Mouse (Mus musculus) kidney, postnatal 0 days (tissue): ENCODE measurements around the gene Tnni1. TPM values are rescaled to one million over a fixed set of nuclear protein-coding genes. Genes with fewer than 3 reads are reported as not detected.

Experiments used
- ATAC-seq: fragments of 200-750 bp; cut with Nextera tagmentation; replicated peaks from 2 replicates; pipeline ENCODE4 v1.8.0; 2017; ENCODE audit warnings: low read depth, moderate number of reproducible peaks, moderate TSS enrichment, moderate library complexity; ENCODE audit not compliant: low FRiP score
- DNase-seq: peaks from one replicate; pipeline ENCODE4 v3.0.0-alpha.2; 2016; ENCODE audit warnings: low spot score
- H3K27ac ChIP-seq: fragments of 300-500 bp; sonication (generic); 2 replicates; pipeline ENCODE4 v1.5.1; 2014; ENCODE audit warnings: mild to moderate bottlenecking
- H3K27me3 ChIP-seq: fragments of 300-500 bp; sonication (generic); 2 replicates; pipeline ENCODE4 v1.6.1; 2014; ENCODE audit warnings: low read length, mixed read lengths; ENCODE audit not compliant: insufficient read depth
- H3K36me3 ChIP-seq: fragments of 300-500 bp; sonication (generic); 2 replicates; pipeline ENCODE4 v1.6.1; 2014; ENCODE audit warnings: low read length, mixed read lengths; ENCODE audit not compliant: insufficient read depth
- H3K4me1 ChIP-seq: fragments of 300-500 bp; sonication (generic); replicated peaks from 2 replicates; pipeline ENCODE4 v1.6.1; 2014; ENCODE audit warnings: antibody characterized with exemption, low read length, mixed read lengths; ENCODE audit not compliant: insufficient read depth
- H3K4me2 ChIP-seq: fragments of 300-500 bp; sonication (generic); 2 replicates; pipeline ENCODE4 v1.6.1; 2014; ENCODE audit warnings: mild to moderate bottlenecking, low read length, moderate library complexity, mixed read lengths
- H3K4me3 ChIP-seq: fragments of 300-500 bp; sonication (generic); replicated peaks from 2 replicates; pipeline ENCODE4 v1.5.1; 2014; ENCODE audit warnings: low read depth, low read length
- H3K9ac ChIP-seq: fragments of 300-500 bp; sonication (generic); 2 replicates; pipeline ENCODE4 v1.6.1; 2014; ENCODE audit warnings: low read depth, low read length
- H3K9me3 ChIP-seq: fragments of 300-500 bp; sonication (generic); replicated peaks from 2 replicates; pipeline ENCODE4 v1.6.1; 2016; ENCODE audit warnings: low read length, inconsistent platforms, mixed read lengths
- CTCF ChIP-seq: IDR thresholded peaks from 2 replicates; pipeline ENCODE4 v1.5.1; 2016; ENCODE audit warnings: antibody characterized with exemption, low read depth, mild to moderate bottlenecking, moderate library complexity
- WGBS: fragments of 180-500 bp; shearing (Covaris S2); extraction: QIAGEN DNeasy Blood & Tissue Kit; methylation state at CpG from one replicate; pipeline ENCODE4 v1.1.7; 2014; 5-methylcytosine and 5-hydroxymethylcytosine counted together
- polyA plus RNA-seq: library from polyadenylated mRNA; unstranded; fragments of >200 nt; fragmentation: Nextera tagmentation; extraction: Ambion mirVana; gene quantifications from 2 replicates; pipeline ENCODE4 v1.2.1, GENCODE M21; 2015

Tnni1 gene
- polyA plus RNA-seq, 1 experiment from 2014 or later = 7.9 TPM

DNA sequence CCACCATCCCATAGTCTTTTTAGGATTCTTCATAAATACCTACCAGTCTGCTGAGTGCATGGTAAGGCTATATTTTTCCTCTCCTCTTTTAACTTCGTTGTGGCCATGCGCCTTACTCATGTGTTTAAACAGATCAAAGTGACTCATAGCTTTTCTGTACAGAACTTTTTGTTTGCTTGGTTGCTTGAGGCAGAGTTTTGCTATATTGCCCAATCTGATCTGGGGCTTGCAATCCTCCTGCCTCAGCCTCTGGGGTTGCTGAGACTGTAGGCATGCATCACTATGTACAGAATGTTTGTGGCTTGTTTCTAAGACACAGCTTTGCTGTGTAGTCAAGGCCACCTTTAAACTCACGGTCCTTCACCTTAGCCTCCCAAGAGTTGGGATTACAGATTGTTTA, 23.3 kb upstream of the Tnni1 start:
- no peak overlapping the region for H3K4me2 ChIP-seq
- H3K4me1 ChIP-seq = no peaks in the 10 kb centered on the region
- H3K9me3 ChIP-seq = no peaks in the 10 kb centered on the region
- no peak for DNase-seq
- no peak overlapping the region for H3K9ac ChIP-seq
- H3K36me3 ChIP-seq = peaks cover 6% of the 10 kb centered on the region; the same call in 1 of the 2 replicates
- no peak overlapping the region for H3K4me3 ChIP-seq
- H3K27me3 ChIP-seq = no peaks in the 10 kb centered on the region
- WGBS = 75% methylated on average over 3 of the region's 3 CpGs
- H3K27ac ChIP-seq = no peak overlapping the region
- no peak for ATAC-seq
- no peak for TF ChIP-seq CTCF

DNA sequence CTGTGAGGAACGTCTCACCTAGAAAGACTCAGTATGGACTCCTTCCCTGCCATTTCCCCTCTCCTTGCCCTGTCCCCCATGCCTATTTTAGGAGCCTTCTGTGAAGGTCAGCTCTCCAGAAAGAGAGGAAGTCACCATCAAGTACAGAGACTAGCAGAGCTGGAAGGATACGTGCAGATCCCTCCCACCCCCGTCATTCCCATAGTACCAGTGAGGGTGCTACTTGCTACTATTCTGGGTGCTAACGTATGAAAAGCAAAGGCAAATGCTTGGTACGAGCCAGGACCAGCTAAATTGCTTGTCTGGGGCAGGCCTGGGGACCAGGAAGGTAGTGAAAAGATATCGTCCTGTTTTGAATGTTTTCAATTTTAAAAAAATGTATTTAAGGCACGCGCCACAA, 21.9 kb upstream of the Tnni1 start:
- ATAC-seq (no peak), DNase-seq (no peak)
- Histone ChIP-seq H3K27ac (no peak overlapping the region), H3K4me2 (no peak overlapping the region), H3K36me3 (no peaks in the 10 kb centered on the region), H3K9ac (no peak overlapping the region), H3K27me3 (no peaks in the 10 kb centered on the region), H3K9me3 (no peaks in the 10 kb centered on the region), H3K4me3 (no peak overlapping the region), H3K4me1 (no peaks in the 10 kb centered on the region)
- 73% methylated on average over 8 of the region's 8 CpGs for WGBS
- TF ChIP-seq CTCF = no peak

- Histone ChIP-seq H3K9ac (no peak overlapping the region), H3K9me3 (no peaks in the 10 kb centered on the region), H3K4me1 (no peaks in the 10 kb centered on the region; the same call in 1 of the 2 replicates), H3K36me3 (no peaks in the 10 kb centered on the region), H3K4me2 (no peak overlapping the region), H3K27ac (no peak overlapping the region), H3K4me3 (no peak overlapping the region), H3K27me3 (no peaks in the 10 kb centered on the region)
- ATAC-seq (no peak), DNase-seq (peak; percentile 79)
- WGBS = 29% methylated on average over 4 of the region's 4 CpGs
- TF ChIP-seq CTCF = 0 out of 2 replicates have a peak, but pooled peaks have one; percentile 3
Measured at GRCm38 (mm10) chr1:135759685-135760084, 19.5 kb upstream of the Tnni1 start.

GRCm38 (mm10) chr1:135760216-135760615, 19.0 kb upstream of the Tnni1 start:
- no peaks in the 10 kb centered on the region for H3K9me3 ChIP-seq
- no peaks in the 10 kb centered on the region for H3K27me3 ChIP-seq
- ATAC-seq = no peak
- 43% methylated on average over 8 of the region's 8 CpGs for WGBS
- peaks cover 1% of the 10 kb centered on the region; the same call in 1 of the 2 replicates for H3K4me1 ChIP-seq
- no peak overlapping the region for H3K9ac ChIP-seq
- no peak overlapping the region for H3K4me3 ChIP-seq
- DNase-seq = no peak
- H3K27ac ChIP-seq = no peak overlapping the region
- H3K4me2 ChIP-seq = no peak overlapping the region
- no peaks in the 10 kb centered on the region for H3K36me3 ChIP-seq
- peak; percentile 50 for TF ChIP-seq CTCF

DNA sequence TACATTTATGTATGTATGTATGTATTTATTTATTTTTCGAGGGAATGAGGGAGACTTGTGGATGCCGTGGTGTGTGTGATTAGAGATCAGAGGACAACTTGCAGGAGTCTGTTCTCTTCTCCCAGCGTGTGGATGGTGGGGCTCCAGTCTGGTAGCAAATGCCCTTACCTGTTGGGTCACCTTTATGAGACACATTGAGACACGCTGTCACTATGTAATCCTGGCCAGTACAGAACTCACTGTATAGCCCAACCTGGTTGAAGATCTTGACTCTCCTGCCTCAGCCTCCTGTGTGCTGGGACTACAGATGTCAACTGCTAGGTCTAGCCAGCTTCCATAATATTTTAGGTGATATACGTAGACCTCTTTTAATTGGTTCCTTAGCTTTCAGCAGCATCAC, 17.5 kb upstream of the Tnni1 start:
- peaks cover 8% of the 10 kb centered on the region for H3K4me1 ChIP-seq
- H3K27ac ChIP-seq = no peak overlapping the region
- no peak for ATAC-seq
- H3K4me2 ChIP-seq = no peak overlapping the region
- no peak for DNase-seq
- no peaks in the 10 kb centered on the region for H3K36me3 ChIP-seq
- H3K4me3 ChIP-seq = no peak overlapping the region
- no peak for TF ChIP-seq CTCF
- WGBS = 93% methylated on average over 5 of the region's 5 CpGs
- no peaks in the 10 kb centered on the region for H3K27me3 ChIP-seq
- H3K9me3 ChIP-seq = no peaks in the 10 kb centered on the region
- no peak overlapping the region for H3K9ac ChIP-seq

DNA sequence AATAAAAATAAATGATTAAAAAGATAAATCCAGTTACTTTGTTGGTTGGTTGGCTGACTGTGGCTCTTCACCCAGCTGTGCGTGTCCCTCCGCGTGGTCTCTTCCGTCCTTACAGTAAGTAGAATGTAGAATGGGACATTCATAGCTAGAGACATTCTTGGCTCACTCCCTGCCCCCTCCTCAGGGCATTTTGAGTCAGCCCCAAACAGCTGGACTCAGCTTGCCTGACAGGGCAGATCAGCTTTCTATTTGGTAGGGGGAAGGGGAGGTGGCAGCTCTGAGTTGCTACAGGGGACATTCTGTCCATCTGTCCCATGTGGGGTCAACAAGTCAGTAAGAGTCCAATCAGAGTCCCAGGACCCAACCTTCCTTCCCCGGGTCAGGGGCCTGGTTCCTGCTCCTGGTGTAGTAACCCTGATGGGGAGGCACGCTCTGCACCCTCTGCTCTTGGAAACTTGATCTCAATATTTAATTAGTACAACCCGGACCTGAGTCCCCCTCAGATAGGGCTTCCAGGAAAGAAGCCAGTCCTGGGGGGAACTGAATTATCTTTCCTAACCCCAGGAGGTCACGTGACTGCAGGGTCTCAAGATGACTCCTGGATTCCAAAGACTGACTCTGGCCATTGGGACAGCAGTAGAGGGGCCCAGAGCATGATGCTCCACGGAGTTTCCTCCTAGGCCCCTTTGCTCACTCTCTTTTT, 15.6 kb upstream of the Tnni1 start:
- Histone ChIP-seq H3K27me3 (no peaks in the 10 kb centered on the region), H3K4me3 (no peak overlapping the region), H3K4me2 (no peak overlapping the region), H3K36me3 (no peaks in the 10 kb centered on the region), H3K9ac (no peak overlapping the region), H3K27ac (peak overlapping the region; percentile 44; the same call in 1 of the 2 replicates), H3K9me3 (no peaks in the 10 kb centered on the region), H3K4me1 (peaks cover 17% of the 10 kb centered on the region)
- DNase-seq (peak; percentile 71), ATAC-seq (no peak)
- TF ChIP-seq CTCF = no peak
- WGBS = 47% methylated on average over 9 of the region's 9 CpGs

GRCm38 (mm10) chr1:135764206-135764528, 15.1 kb upstream of the Tnni1 start:
- WGBS = 25% methylated on average over 2 of the region's 2 CpGs
- DNase-seq = no peak
- Histone ChIP-seq H3K9me3 (no peaks in the 10 kb centered on the region), H3K36me3 (peaks cover 2% of the 10 kb centered on the region; the same call in 1 of the 2 replicates), H3K27me3 (no peaks in the 10 kb centered on the region), H3K4me2 (no peak overlapping the region), H3K27ac (peak overlapping the region; percentile 44; the same call in 1 of the 2 replicates), H3K4me3 (no peak overlapping the region), H3K9ac (no peak overlapping the region), H3K4me1 (peaks cover 22% of the 10 kb centered on the region)
- TF ChIP-seq CTCF = no peak
- ATAC-seq = no peak
